Comparison of ENCODE assay signal across 8 mouse cellular contexts in the genomic region with DNA sequence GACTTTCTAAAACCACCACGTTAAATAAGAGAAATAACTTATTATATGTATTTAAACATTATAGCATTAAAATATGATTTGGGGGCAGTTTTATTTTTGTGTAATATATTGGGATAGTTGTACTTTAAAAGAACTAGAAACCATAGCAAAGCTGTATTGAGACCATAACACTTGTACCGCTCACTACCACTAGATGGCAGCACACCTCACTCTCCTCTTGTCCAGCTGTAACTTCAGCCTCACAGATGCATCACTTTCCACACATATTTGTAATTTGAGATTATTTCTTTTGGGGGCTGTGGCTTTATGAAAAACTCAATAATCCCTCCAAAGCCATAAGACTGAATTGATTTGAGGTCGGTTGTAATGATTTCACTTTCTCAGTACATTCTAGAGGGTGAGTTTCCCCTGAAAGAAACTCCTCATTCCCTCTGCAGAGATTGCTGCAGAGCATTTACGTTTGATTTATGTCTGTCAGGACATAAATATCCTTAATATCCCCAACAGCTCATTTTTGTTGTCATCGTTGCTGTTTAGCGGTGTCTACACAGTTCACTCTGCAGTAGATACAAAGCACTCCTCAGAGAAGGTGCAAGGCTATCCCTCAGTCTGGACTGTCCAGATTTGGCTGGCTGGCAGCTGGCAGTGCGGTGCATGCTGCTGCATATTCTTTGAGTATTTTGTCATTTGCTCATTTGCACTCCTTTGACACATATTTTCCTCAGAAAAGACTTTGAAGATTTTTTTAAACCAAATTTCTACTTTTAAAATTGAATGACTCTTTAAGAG.
DNase-seq lines count a peak whose midpoint lies in the region; ATAC-seq and TF ChIP-seq lines count a peak whose summit lies in the region.

No protein-coding gene starts in this region.

- intact Hi-C loops in left cerebral cortex, adult 2 months (cut with DNase I) = loop anchor here (1.0 to 5.0 kb wide), 3 partner anchors 147 to 333 kb away; no protein-coding TSS in a partner anchor

- 47% methylated on average over 7 of the region's 7 CpGs for WGBS in spleen, adult 2 months
- 42% methylated on average over 7 of the region's 7 CpGs for WGBS in forebrain, embryonic 12.5 days
- WGBS in midbrain, embryonic 11.5 days = 46% methylated on average over 7 of the region's 7 CpGs

- no peak for TF ChIP-seq POLR2A in spleen, adult 2 months (IDR thresholded peaks at IDR 0.05; ENCODE audit: low read depth, low read length)

- peak; percentile 55; the same call in 1 of the 2 replicates for ATAC-seq in cerebellum, adult (ENCODE audit: insufficient number of reproducible peaks, low FRiP score, low TSS enrichment)
- ATAC-seq in forebrain, embryonic 12.5 days (ENCODE audit: low FRiP score) = peak; percentile 75; the same call in 1 of the 2 replicates
- peak; percentile 78 for ATAC-seq in inflammation-experienced regulatory T-cells, adult 6 months
- ATAC-seq in midbrain, embryonic 11.5 days (ENCODE audit: low FRiP score) = peak; percentile 77

- no peak overlapping the region for H3K9ac ChIP-seq in forebrain, embryonic 12.5 days
- no peak overlapping the region for H3K9ac ChIP-seq in midbrain, embryonic 11.5 days (ENCODE audit: low read length)

- H3K4me3 ChIP-seq in spleen, adult 2 months (ENCODE audit: extremely low read depth, insufficient read depth, insufficient read length) = no peak overlapping the region
- no peak overlapping the region for H3K4me3 ChIP-seq in forebrain, embryonic 12.5 days (replicated peaks)
- H3K4me3 ChIP-seq in left cerebral cortex, adult 2 months = no peak overlapping the region
- no peak overlapping the region for H3K4me3 ChIP-seq in midbrain, embryonic 11.5 days (ENCODE audit: low read depth, low read length)

- DNase-seq in spleen, adult 2 months (ENCODE audit: low read depth in 1 of 2, low spot score in 2 of 2) = peak in 1 of 2 experiments; percentile 38
- no peak for DNase-seq in spleen, adult 12 weeks (ENCODE audit: low spot score)
- peak; percentile 71 to 81 for DNase-seq in left cerebral cortex, adult 2 months (ENCODE audit: extremely low spot score in 1 of 2, low spot score in 2 of 2)
- DNase-seq in midbrain, embryonic 11.5 days (ENCODE audit: low spot score, missing footprints) = peak; percentile 94
- DNase-seq in skeletal muscle tissue, adult 2 months (ENCODE audit: low read depth, low spot score) = peak; percentile 17

- H3K36me3 ChIP-seq in spleen, adult 2 months (ENCODE audit: control insufficient read depth, insufficient read depth, low read length) = no peaks in the 10 kb centered on the region
- no peaks in the 10 kb centered on the region for H3K36me3 ChIP-seq in forebrain, embryonic 12.5 days (replicated peaks)
- no peaks in the 10 kb centered on the region for H3K36me3 ChIP-seq in midbrain, embryonic 11.5 days (ENCODE audit: control insufficient read depth, insufficient read depth, low read length)

- peak; percentile 47; the same call in 1 of the 2 replicates for TF ChIP-seq CTCF in spleen, adult 2 months (IDR thresholded peaks at IDR 0.05; ENCODE audit: extremely low read depth, insufficient read depth, insufficient read length, insufficient replicate concordance)
- peak; percentile 91 for TF ChIP-seq CTCF in left cerebral cortex, adult 2 months (IDR thresholded peaks at IDR 0.05)

- no peaks in the 10 kb centered on the region for H3K9me3 ChIP-seq in forebrain, embryonic 12.5 days
- no peaks in the 10 kb centered on the region for H3K9me3 ChIP-seq in midbrain, embryonic 11.5 days (ENCODE audit: control insufficient read depth, low read length)

- H3K4me1 ChIP-seq in spleen, adult 2 months (ENCODE audit: control insufficient read depth, insufficient read depth, insufficient read length) = no peaks in the 10 kb centered on the region
- H3K4me1 ChIP-seq in forebrain, embryonic 12.5 days = no peaks in the 10 kb centered on the region
- no peaks in the 10 kb centered on the region for H3K4me1 ChIP-seq in midbrain, embryonic 11.5 days (ENCODE audit: control insufficient read depth, insufficient read depth, low read length)

- no peaks in the 10 kb centered on the region for H3K27me3 ChIP-seq in spleen, adult 2 months (ENCODE audit: control insufficient read depth, insufficient read depth, low read length)
- H3K27me3 ChIP-seq in forebrain, embryonic 12.5 days = no peaks in the 10 kb centered on the region
- H3K27me3 ChIP-seq in midbrain, embryonic 11.5 days (ENCODE audit: control insufficient read depth, insufficient read depth, low read length) = no peaks in the 10 kb centered on the region

- no peak overlapping the region for H3K27ac ChIP-seq in spleen, adult 2 months (ENCODE audit: insufficient read depth, low read length)
- H3K27ac ChIP-seq in forebrain, embryonic 12.5 days = no peak overlapping the region
- no peak overlapping the region for H3K27ac ChIP-seq in left cerebral cortex, adult 2 months
- H3K27ac ChIP-seq in midbrain, embryonic 11.5 days (ENCODE audit: low read depth, low read length) = no peak overlapping the region

- no peak overlapping the region for H3K4me2 ChIP-seq in forebrain, embryonic 12.5 days
- no peak overlapping the region for H3K4me2 ChIP-seq in midbrain, embryonic 11.5 days
